Mouse (Mus musculus) embryonic facial prominence, embryonic 11.5 days (tissue): ENCODE data around the gene Tcp11l1. TPM values are rescaled to one million over a fixed set of nuclear protein-coding genes. Genes with fewer than 3 reads are reported as not detected.

Source experiments
- ATAC-seq: fragments of 200-750 bp; cut with Nextera tagmentation; replicated peaks from 2 replicates; pipeline ENCODE4 v1.8.0; 2017; ENCODE audit warnings: low read depth; ENCODE audit not compliant: insufficient number of reproducible peaks, low FRiP score, low TSS enrichment
- DNase-seq: peaks from one replicate; pipeline ENCODE4 v3.0.0-alpha.2; 2015; ENCODE audit warnings: low spot score
- H3K27ac ChIP-seq: fragments of 300-500 bp; sonication (generic); replicated peaks from 2 replicates; pipeline ENCODE4 v1.5.1; 2014; ENCODE audit warnings: mild to moderate bottlenecking, low read depth, low read length, control low read depth
- H3K27me3 ChIP-seq: fragments of 300-500 bp; sonication (generic); 2 replicates; pipeline ENCODE4 v1.6.1; 2014; ENCODE audit warnings: mild to moderate bottlenecking, low read length, moderate library complexity, mixed read lengths; ENCODE audit not compliant: control insufficient read depth, insufficient read depth
- H3K36me3 ChIP-seq: fragments of 300-500 bp; sonication (generic); replicated peaks from 2 replicates; pipeline ENCODE4 v1.6.1; 2014; ENCODE audit warnings: low read depth, mild to moderate bottlenecking, low read length, moderate library complexity, mixed read lengths; ENCODE audit not compliant: control insufficient read depth, insufficient read depth
- H3K4me1 ChIP-seq: fragments of 300-500 bp; sonication (generic); 2 replicates; pipeline ENCODE4 v1.6.1; 2014; ENCODE audit warnings: low read length, mixed read lengths; ENCODE audit not compliant: control insufficient read depth, insufficient read depth
- H3K4me2 ChIP-seq: fragments of 300-500 bp; sonication (generic); 2 replicates; pipeline ENCODE4 v1.6.1; 2014; ENCODE audit warnings: low read depth, mild to moderate bottlenecking, control low read depth, low read length, moderate library complexity
- H3K4me3 ChIP-seq: fragments of 300-500 bp; sonication (generic); 2 replicates; pipeline ENCODE4 v1.5.1; 2014; ENCODE audit warnings: low read depth, low read length, control low read depth
- H3K9ac ChIP-seq: fragments of 300-500 bp; sonication (generic); replicated peaks from 2 replicates; pipeline ENCODE4 v1.6.1; 2014; ENCODE audit warnings: mild to moderate bottlenecking, control low read depth, low read length
- H3K9me3 ChIP-seq: fragments of 300-500 bp; sonication (generic); replicated peaks from 2 replicates; pipeline ENCODE4 v1.6.1; 2016; ENCODE audit warnings: mild to moderate bottlenecking, low read length, inconsistent platforms, mixed read lengths; ENCODE audit not compliant: control insufficient read depth
- WGBS: fragments of 180-500 bp; shearing (Covaris S2); extraction: QIAGEN DNeasy Blood & Tissue Kit; methylation state at CpG from one replicate; pipeline ENCODE4 v1.1.7; 2014; 5-methylcytosine and 5-hydroxymethylcytosine counted together
- polyA plus RNA-seq: library from polyadenylated mRNA; unstranded; fragments of >200 nt; fragmentation: Nextera tagmentation; extraction: Ambion mirVana; gene quantifications from 2 replicates; pipeline ENCODE4 v1.2.1, GENCODE M21; 2014

The Tcp11l1 gene
- polyA plus RNA-seq, 1 experiment from 2014 or later: 63.1 TPM

GRCm38 (mm10) chr2:104741896-104742740 lies 30.1 kb upstream of the Tcp11l1 start:
- peak overlapping the region; percentile 75 for H3K9ac ChIP-seq
- H3K36me3 ChIP-seq: no peaks in the 10 kb centered on the region
- H3K27me3 ChIP-seq: peaks cover 6% of the 10 kb centered on the region; the same call in 1 of the 2 replicates
- H3K4me1 ChIP-seq: no peaks in the 10 kb centered on the region
- no peaks in the 10 kb centered on the region for H3K9me3 ChIP-seq
- H3K27ac ChIP-seq: no peak overlapping the region
- peak overlapping the region; percentile 98 for H3K4me2 ChIP-seq
- peak overlapping the region; percentile 70 for H3K4me3 ChIP-seq
- DNase-seq (no peak), ATAC-seq (peak; percentile 37; the same call in 1 of the 2 replicates)
- WGBS: 6% methylated on average over 39 of the region's 46 CpGs

- WGBS: 29% methylated on average over 7 of the region's 7 CpGs
- ATAC-seq (no peak), DNase-seq (no peak)
- Histone ChIP-seq H3K4me1 (no peaks in the 10 kb centered on the region), H3K4me3 (no peak overlapping the region), H3K36me3 (no peaks in the 10 kb centered on the region), H3K9me3 (no peaks in the 10 kb centered on the region), H3K27me3 (peaks cover 6% of the 10 kb centered on the region; the same call in 1 of the 2 replicates), H3K27ac (no peak overlapping the region), H3K9ac (no peak overlapping the region; the same call in 1 of the 2 replicates), H3K4me2 (no peak overlapping the region)
Measured at GRCm38 (mm10) chr2:104741015-104741758, 29.2 kb upstream of the Tcp11l1 start.

GRCm38 (mm10) chr2:104740248-104740949 lies 28.4 kb upstream of the Tcp11l1 start:
- WGBS: 55% methylated on average over 7 of the region's 7 CpGs

GRCm38 (mm10) chr2:104739691-104740090 lies 27.7 kb upstream of the Tcp11l1 start:
- WGBS: 92% methylated on average over 2 of the region's 2 CpGs
- ATAC-seq: no peak
- Histone ChIP-seq H3K9me3 (no peaks in the 10 kb centered on the region), H3K4me1 (no peaks in the 10 kb centered on the region), H3K36me3 (no peaks in the 10 kb centered on the region), H3K9ac (no peak overlapping the region), H3K4me3 (no peak overlapping the region), H3K27me3 (peaks cover 6% of the 10 kb centered on the region; the same call in 1 of the 2 replicates), H3K27ac (no peak overlapping the region), H3K4me2 (no peak overlapping the region)
- DNase-seq: no peak

More at GRCm38 (mm10) chr2:104740248-104740949, 28.4 kb upstream of the Tcp11l1 start:
- Histone ChIP-seq H3K4me3 (no peak overlapping the region), H3K4me2 (no peak overlapping the region), H3K9ac (no peak overlapping the region), H3K36me3 (no peaks in the 10 kb centered on the region), H3K27ac (no peak overlapping the region), H3K4me1 (no peaks in the 10 kb centered on the region), H3K27me3 (peaks cover 6% of the 10 kb centered on the region; the same call in 1 of the 2 replicates), H3K9me3 (no peaks in the 10 kb centered on the region)
- DNase-seq (no peak), ATAC-seq (no peak)

- WGBS: 73% methylated on average over 7 of the region's 7 CpGs
- no peak overlapping the region for H3K27ac ChIP-seq
- H3K4me1 ChIP-seq: no peaks in the 10 kb centered on the region
- no peaks in the 10 kb centered on the region for H3K36me3 ChIP-seq
- no peak overlapping the region for H3K9ac ChIP-seq
- DNase-seq: no peak
- no peak for ATAC-seq
- no peaks in the 10 kb centered on the region for H3K9me3 ChIP-seq
- H3K27me3 ChIP-seq: 0 out of 2 replicates have a peak, but pooled peaks cover 2% of the 10 kb centered on the region
- H3K4me3 ChIP-seq: no peak overlapping the region
- H3K4me2 ChIP-seq: no peak overlapping the region
Measured at GRCm38 (mm10) chr2:104736241-104736640, 24.3 kb upstream of the Tcp11l1 start.

GRCm38 (mm10) chr2:104732562-104733256 lies 20.7 kb upstream of the Tcp11l1 start:
- WGBS: 76% methylated on average over 7 of the region's 7 CpGs
- ATAC-seq (no peak), DNase-seq (no peak)
- H3K27me3 ChIP-seq: no peaks in the 10 kb centered on the region
- no peak overlapping the region for H3K27ac ChIP-seq
- no peaks in the 10 kb centered on the region for H3K36me3 ChIP-seq
- no peak overlapping the region for H3K4me2 ChIP-seq
- H3K9ac ChIP-seq: no peak overlapping the region
- no peaks in the 10 kb centered on the region for H3K4me1 ChIP-seq
- no peak overlapping the region for H3K4me3 ChIP-seq
- no peaks in the 10 kb centered on the region for H3K9me3 ChIP-seq

- no peaks in the 10 kb centered on the region for H3K4me1 ChIP-seq
- DNase-seq (no peak), ATAC-seq (no peak)
- H3K36me3 ChIP-seq: no peaks in the 10 kb centered on the region
- H3K4me2 ChIP-seq: no peak overlapping the region
- H3K27ac ChIP-seq: no peak overlapping the region
- no peak overlapping the region for H3K9ac ChIP-seq
- H3K9me3 ChIP-seq: no peaks in the 10 kb centered on the region
- H3K4me3 ChIP-seq: no peak overlapping the region
- 78% methylated on average over 9 of the region's 9 CpGs for WGBS
- H3K27me3 ChIP-seq: no peaks in the 10 kb centered on the region
Measured at GRCm38 (mm10) chr2:104732033-104732444, 20.1 kb upstream of the Tcp11l1 start.
